Mouse (Mus musculus) ES-E14 (cell line): ENCODE data around the gene Timm8b. TPM values are rescaled to one million over a fixed set of nuclear protein-coding genes. Genes with fewer than 3 reads are reported as not detected.

Experiments
- DNase-seq: peaks from one replicate; pipeline ENCODE4 v3.0.0-alpha.2; 2013; ENCODE audit warnings: low read depth, low spot score
- H3K27ac ChIP-seq: 2 replicates; pipeline ENCODE4 v1.5.1; 2012; ENCODE audit warnings: low read depth, mild to moderate bottlenecking, low read length, moderate library complexity, mixed read lengths; ENCODE audit not compliant: poor library complexity, insufficient read depth, severe bottlenecking
- H3K36me3 ChIP-seq: 2 replicates; pipeline ENCODE4 v1.6.1; 2012; ENCODE audit warnings: mild to moderate bottlenecking, low read length, moderate library complexity, mixed read lengths; ENCODE audit not compliant: control insufficient read depth, poor library complexity, insufficient read depth, severe bottlenecking
- H3K4me1 ChIP-seq, 2 experiments: fragments of 150-350 bp in 1 of 2; sonication (generic) in 1 of 2; 2 replicates each; pipeline ENCODE4 v1.6.1; 2012; ENCODE audit warnings: low read length in 2 of 2, mild to moderate bottlenecking in 1 of 2, mixed read lengths in 1 of 2; ENCODE audit not compliant: control insufficient read depth in 2 of 2, insufficient read depth in 2 of 2, poor library complexity in 1 of 2
- H3K4me3 ChIP-seq, 2 experiments: fragments of 150-350 bp in 1 of 2; sonication (generic) in 1 of 2; 2 replicates each; pipeline ENCODE4 v1.5.1; 2012; ENCODE audit warnings: low read length in 2 of 2, low read depth in 1 of 2, mild to moderate bottlenecking in 1 of 2, mixed read lengths in 1 of 2; ENCODE audit not compliant: insufficient read depth in 1 of 2, poor library complexity in 1 of 2, severe bottlenecking in 1 of 2
- H3K9ac ChIP-seq: 2 replicates; pipeline ENCODE4 v1.6.1; 2012; ENCODE audit warnings: low read depth, mild to moderate bottlenecking, low read length, mixed read lengths; ENCODE audit not compliant: poor library complexity, insufficient read depth, severe bottlenecking
- H3K9me3 ChIP-seq: fragments of 150-350 bp; sonication (generic); 2 replicates; pipeline ENCODE4 v1.6.1; 2012; ENCODE audit warnings: low read depth, mild to moderate bottlenecking, low read length; ENCODE audit not compliant: control insufficient read depth, insufficient read depth
- CHD2 ChIP-seq: IDR thresholded peaks from 2 replicates; pipeline ENCODE4 v1.6.1; 2014; ENCODE audit warnings: mild to moderate bottlenecking, low read depth, low read length, inconsistent platforms
- HCFC1 ChIP-seq: IDR thresholded peaks from 2 replicates; pipeline ENCODE4 v1.6.1; 2012; ENCODE audit warnings: low read length, inconsistent platforms, borderline replicate concordance; ENCODE audit not compliant: insufficient read depth
- MAFK ChIP-seq: IDR thresholded peaks from 2 replicates; pipeline ENCODE4 v1.6.1; 2014; ENCODE audit warnings: mild to moderate bottlenecking, low read depth, low read length, inconsistent platforms; ENCODE audit not compliant: insufficient read depth
- ZC3H11A ChIP-seq: IDR thresholded peaks from 2 replicates; pipeline ENCODE4 v1.6.1; 2012; ENCODE audit warnings: low read depth, mild to moderate bottlenecking, inconsistent platforms, low read length, borderline replicate concordance
- ZNF384 ChIP-seq: IDR thresholded peaks from 2 replicates; pipeline ENCODE4 v1.6.1; 2012; ENCODE audit warnings: low read depth, low read length, inconsistent platforms
- in situ Hi-C, 2 experiments: fragments of 600-800 bp; cut with MboI; formaldehyde crosslinking; loops; one replicate each; pipeline ENCODE4 v1.15.1; 2025; ENCODE audit warnings: low sequenced_read_pairs in 2 of 2, inconsistent platforms in 1 of 2; ENCODE audit not compliant: unreplicated experiment in 2 of 2
- total RNA-seq: library from RNA; depleted of rRNA; stranded (reverse); fragments of 300-350 nt; gene quantifications from 2 replicates; pipeline ENCODE4 v1.2.3, GENCODE M21; 2012; rRNA removed

Gene Timm8b
- 133 and 179 TPM in 2 replicates for total RNA-seq

- H3K9ac ChIP-seq, result peak within 1 kb of the TSS; percentile 96
- H3K9me3 ChIP-seq, result no peaks in the 10 kb centered on the region
- DNase-seq, result peak; percentile 93
- H3K27ac ChIP-seq, result peak within 1 kb of the TSS; percentile 65
- TF ChIP-seq MAFK, result no peak
- peak; percentile 60; the same call in 1 of the 2 replicates for TF ChIP-seq HCFC1
- 0 out of 2 replicates have a peak, but pooled peaks have one; percentile 44 for TF ChIP-seq CHD2
- in situ Hi-C loops, result no loop called here
- H3K36me3 ChIP-seq, result peaks cover 16% of the 10 kb centered on the region
- peaks cover 0 to 5% of the 10 kb centered on the region in 2 experiments; a peak in 1 of 4 replicates for H3K4me1 ChIP-seq
- H3K4me3 ChIP-seq, result peak within 1 kb of the TSS; percentile 75 to 79
These were observed at the start of gene Timm8b, which contains the start of gene Sdhd for GRCm38 (mm10) chr9:50603189-50603997. Timm8b (plus strand) TSS chr9:50603910. Sdhd (minus strand) TSS chr9:50603812.

- in situ Hi-C loops, result no loop called here
- Histone ChIP-seq H3K4me1 (peaks cover 4% of the 10 kb centered on the region in 2 experiments; a peak in 2 of 4 replicates), H3K36me3 (no peaks in the 10 kb centered on the region), H3K9ac (no peak within 1 kb of the TSS), H3K27ac (no peak within 1 kb of the TSS), H3K9me3 (no peaks in the 10 kb centered on the region), H3K4me3 (peak within 1 kb of the TSS in 1 of 2 experiments; percentile 26; a peak in 2 of 4 replicates)
- TF ChIP-seq ZNF384 (no peak), CHD2 (no peak), HCFC1 (no peak), ZC3H11A (no peak), MAFK (no peak)
- no peak for DNase-seq
These were observed 49.2 kb upstream of the Timm8b start, which contains the start of gene Il18 for GRCm38 (mm10) chr9:50554241-50555093. Il18 (plus strand) TSS chr9:50554827.

- Histone ChIP-seq H3K27ac (no peak within 1 kb of the TSS), H3K4me3 (peak within 1 kb of the TSS in 1 of 2 experiments; percentile 26; a peak in 2 of 4 replicates), H3K9ac (no peak within 1 kb of the TSS), H3K4me1 (peaks cover 4% of the 10 kb centered on the region in 2 experiments; a peak in 2 of 4 replicates), H3K9me3 (no peaks in the 10 kb centered on the region), H3K36me3 (no peaks in the 10 kb centered on the region)
- DNase-seq, result no peak
- no peak for TF ChIP-seq ZNF384
- TF ChIP-seq HCFC1, result no peak
- TF ChIP-seq ZC3H11A, result no peak
- TF ChIP-seq MAFK, result no peak
- TF ChIP-seq CHD2, result no peak
- in situ Hi-C loops, result no loop called here
These were observed 48.6 kb upstream of the Timm8b start, which contains the start of gene Bco2 for GRCm38 (mm10) chr9:50555094-50555446. Bco2 (minus strand) TSS chr9:50555181.

GRCm38 (mm10) chr9:50561145-50561917 is 42.4 kb upstream of the Timm8b start, which contains the start of gene Tex12:
Tex12 (minus strand) TSS chr9:50561325.
- 0 out of 4 replicates have a peak, but pooled peaks cover 0 to 3% of the 10 kb centered on the region in 2 experiments for H3K4me1 ChIP-seq
- H3K4me3 ChIP-seq, result peak within 1 kb of the TSS in 1 of 2 experiments; percentile 33; a peak in 1 of 4 replicates
- H3K27ac ChIP-seq, result no peak within 1 kb of the TSS
- DNase-seq, result peak; percentile 33
- in situ Hi-C loops, result no loop called here
- no peaks in the 10 kb centered on the region for H3K36me3 ChIP-seq
- TF ChIP-seq CHD2 (peak; percentile 48; the same call in 1 of the 2 replicates), ZC3H11A (no peak), MAFK (no peak), HCFC1 (no peak)
- no peaks in the 10 kb centered on the region for H3K9me3 ChIP-seq
- H3K9ac ChIP-seq, result peak within 1 kb of the TSS; percentile 37; the same call in 1 of the 2 replicates
